Mouse (Mus musculus) liver, adult 2 months (tissue): ENCODE results near the gene Cnot8.

Experiments
- CTCF ChIP-seq: fragments of 200-500 bp; IDR thresholded peaks from 2 replicates; pipeline ENCODE4 v1.5.1; 2011; ENCODE audit warnings: low read depth, low read length, control low read depth
- POLR2A ChIP-seq: fragments of 200-500 bp; IDR thresholded peaks from 2 replicates; pipeline ENCODE4 v1.6.1; 2011; ENCODE audit warnings: low read length, control low read depth; ENCODE audit not compliant: insufficient read depth; ENCODE audit errors: extremely low read depth

DNA sequence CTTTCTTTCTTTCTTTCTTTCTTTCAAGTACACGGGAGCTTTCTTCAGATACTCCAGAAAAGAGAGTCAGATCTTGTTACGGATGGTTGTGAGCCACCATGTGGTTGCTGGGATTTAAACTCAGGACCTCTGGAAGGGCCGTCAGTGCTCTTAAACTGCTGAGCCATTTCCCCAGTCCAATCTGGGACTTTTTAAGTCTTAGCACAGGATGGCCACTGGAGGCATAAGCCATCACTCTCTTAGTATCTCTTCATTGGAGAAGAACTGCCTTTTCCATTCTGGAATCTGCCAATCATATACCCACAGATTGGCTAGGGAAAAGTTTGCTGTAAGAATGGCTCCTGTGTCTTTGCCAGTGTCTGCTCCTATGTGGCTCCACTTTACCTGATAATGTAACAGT is 3.1 kb downstream of the Cnot8 start:
- TF ChIP-seq CTCF (no peak), POLR2A (no peak)
